Mouse (Mus musculus): ENCODE data around the gene Vrtn.

Gene Vrtn

GRCm38 (mm10) chr12:84689051-84689450 lies 48.2 kb downstream of the Vrtn start:
- no peak for DNase-seq (ENCODE audit: low spot score in 2 of 2)

GRCm38 (mm10) chr12:84691347-84691746 lies 50.5 kb downstream of the Vrtn start:
- no peak for DNase-seq (ENCODE audit: low spot score in 2 of 2)

GRCm38 (mm10) chr12:84692141-84692540 lies 51.3 kb downstream of the Vrtn start:
- no peak for DNase-seq (ENCODE audit: low spot score in 2 of 2)

- peak; percentile 65 to 82 for DNase-seq (ENCODE audit: low spot score in 2 of 2)
Observed at GRCm38 (mm10) chr12:84698319-84699081, 57.7 kb downstream of the Vrtn start, which contains the start of gene Syndig1l. TSS of gene Syndig1l (minus strand) at chr12:84698831.

Measured in urinary bladder, postnatal 4 days (tissue).